Mouse (Mus musculus): ENCODE measurements around the gene Prpsap2.
"Not testable (repeated sequence)": the region's sequence is repeated elsewhere in the genome, so short reads cannot be mapped to it uniquely, and the experiment has no call there.

Prpsap2 gene

DNA sequence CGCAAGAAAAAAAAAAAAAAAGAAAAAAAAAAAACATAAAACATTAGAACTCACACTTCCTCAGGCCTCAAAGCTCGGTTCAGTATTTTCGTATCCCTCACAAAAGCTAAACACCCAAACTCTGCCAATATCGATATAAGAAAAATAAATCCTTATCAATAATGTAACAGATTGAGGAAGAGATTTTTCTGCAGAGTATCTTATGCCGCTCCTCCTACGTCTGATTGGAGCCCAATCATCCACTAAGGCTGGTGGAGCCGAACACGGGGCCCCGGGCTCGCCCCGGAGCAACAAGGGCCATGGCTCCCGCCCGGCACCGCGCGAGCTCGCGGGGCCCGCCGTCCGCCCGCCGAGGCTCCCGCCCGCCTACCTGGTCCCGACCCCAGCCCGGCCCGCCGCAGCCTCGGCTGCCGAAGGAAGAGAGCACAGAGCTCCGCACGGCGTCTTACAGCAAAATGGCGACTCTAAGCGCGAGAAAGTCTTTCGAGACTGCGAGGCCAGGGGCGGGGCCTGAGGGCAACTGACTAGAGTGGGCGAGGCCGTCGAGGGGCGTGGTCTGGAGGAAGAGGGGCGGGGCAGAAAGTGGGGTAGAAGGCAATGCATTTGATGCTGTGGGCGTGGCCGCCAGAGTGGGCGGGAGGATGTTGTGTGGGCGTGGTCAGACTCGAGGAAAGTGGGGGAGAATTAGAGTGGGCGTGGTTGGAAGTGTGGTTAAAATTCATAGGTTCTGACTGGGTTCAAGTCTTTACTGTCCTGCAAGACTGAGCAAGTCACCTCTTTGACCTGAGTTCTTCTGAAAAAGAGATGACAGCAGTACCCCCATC lies at the start of gene Prpsap2:
Gene Prpsap2, minus strand, starts transcription at position 505 of the 824 bp plus-strand sequence.
- DNase-seq: peak; percentile 98

DNA sequence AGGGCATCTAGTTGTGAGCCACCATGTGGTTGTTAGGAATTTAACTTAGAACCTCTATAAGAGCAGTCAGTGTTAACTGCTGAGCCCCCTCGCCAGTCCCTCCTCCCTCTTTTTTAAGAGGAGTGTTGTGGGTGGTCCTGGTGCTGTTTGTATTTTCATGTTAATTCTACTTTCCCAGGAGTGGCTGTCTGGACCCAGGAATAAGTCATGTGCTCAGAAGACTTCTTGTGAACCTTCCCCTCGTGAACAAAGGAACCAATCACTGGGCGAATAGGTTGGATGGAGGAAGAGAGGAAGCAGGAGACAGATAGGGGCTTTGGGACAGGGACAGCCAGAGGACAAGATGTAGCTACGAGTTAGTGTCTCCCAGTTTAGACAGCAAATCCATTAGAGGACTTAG lies 47.9 kb upstream of the Prpsap2 start:
- peak; percentile 4 for DNase-seq

DNA sequence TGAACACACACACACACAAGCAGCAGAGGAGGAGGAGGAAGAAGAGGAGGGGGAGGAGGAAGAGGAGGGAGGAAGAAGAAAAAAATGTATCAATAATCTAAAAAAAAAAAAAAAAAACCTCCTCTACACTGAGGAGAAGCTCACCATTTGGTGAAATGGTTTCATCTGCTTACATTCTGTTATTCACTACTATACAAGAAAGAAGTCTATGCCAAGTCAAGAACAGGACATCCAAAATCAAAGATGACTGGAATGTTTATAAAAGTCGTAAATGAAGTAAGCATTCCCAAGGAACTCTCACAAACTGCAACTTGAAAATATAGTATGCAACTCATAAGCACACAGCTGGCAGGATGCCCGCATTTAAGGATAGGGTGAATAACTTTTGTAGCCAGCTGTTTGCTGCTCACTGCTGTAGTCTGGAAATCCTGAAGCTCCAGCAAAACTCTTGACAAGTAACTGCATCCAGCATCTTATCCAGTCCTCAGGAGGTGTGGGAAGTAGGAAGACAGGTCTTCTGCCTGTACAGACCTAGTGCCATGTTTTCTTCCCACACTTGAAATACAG lies 46.7 kb upstream of the Prpsap2 start:
- DNase-seq: no peak

DNA sequence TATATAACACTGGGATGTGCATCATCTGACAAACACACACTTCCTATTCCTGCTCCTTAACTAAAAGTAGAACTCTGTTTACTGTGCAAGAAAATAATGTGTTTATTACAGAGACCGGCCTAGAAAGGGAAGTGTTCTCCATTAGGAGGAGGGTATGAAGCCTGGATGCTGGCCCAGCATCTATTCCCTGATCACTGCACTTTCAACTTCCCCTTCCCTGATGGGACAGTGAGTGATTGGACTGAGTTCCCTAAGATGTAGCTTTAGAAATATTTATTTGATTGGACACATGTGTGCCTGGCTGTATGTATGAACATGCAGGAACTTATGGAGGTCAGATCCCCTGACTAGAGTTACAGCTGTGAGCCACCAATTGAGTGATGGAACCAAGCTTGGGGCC lies 31.6 kb upstream of the Prpsap2 start:
- DNase-seq: no peak

DNA sequence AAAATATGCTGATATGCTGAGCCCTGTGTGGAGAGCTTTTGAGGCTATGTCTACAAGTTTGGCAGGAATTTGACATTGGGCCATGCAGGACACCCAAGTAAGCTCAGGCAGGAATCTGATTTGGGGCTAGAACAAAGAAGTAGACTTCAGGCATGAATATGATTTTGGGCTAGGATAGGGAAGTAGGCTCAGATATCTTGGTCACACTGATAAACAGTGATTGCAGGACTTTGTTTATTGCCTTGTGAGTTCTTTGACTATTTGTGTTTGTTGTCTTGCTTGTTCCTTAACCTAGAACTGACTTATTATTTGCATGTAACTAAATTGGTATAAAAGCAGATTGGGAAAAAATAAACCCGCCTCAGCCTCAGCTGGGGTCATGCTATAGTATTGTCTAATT lies 26.7 kb upstream of the Prpsap2 start:
- DNase-seq: no peak

DNA sequence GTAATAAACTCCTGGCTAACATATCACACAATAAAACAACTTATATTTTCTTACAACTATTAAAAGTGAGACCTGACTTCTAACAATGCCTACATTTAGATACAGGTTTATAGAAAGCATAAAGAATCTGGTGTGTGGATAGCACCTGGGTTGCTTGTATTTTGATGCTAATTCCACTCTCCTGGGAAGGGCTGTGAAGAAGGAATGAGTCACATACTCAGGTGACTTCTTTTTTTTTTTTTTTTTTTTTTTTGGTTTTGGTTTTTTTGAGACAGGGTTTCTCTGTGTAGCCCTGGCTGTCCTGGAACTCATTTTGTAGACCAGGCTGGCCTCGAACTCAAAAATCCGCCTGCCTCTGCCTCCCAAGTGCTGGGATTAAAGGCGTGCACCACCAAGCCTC lies 20.6 kb upstream of the Prpsap2 start:
- DNase-seq: not testable (repeated sequence)

DNA sequence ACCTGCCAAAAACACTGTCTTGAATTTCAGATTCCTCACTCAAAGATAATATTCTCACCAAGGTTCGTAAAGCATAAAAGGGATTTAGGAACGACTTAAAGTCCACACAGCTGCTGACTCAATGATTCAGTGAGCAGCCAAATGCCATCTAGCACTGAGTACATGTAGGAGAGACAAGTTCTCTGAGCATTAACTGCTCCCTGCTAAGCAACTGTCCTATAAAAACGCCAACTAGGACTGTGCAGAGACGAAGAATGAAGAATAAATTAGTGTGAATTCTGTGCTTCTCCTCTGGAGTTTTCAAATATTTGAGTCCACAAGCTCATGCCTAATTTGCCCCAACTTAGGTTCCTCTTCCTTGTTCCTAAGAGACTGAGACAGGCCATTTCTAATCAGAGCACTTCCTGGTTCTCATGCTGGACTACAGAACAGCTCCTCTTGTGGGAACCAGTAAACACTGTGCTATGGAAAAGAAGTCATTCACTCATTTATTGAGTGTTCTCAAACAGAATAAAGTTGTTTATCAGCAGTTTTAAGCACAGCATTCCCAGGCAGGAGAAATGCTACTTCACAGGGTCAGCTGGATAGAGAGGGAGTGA lies 12.8 kb upstream of the Prpsap2 start:
- DNase-seq: no peak

DNA sequence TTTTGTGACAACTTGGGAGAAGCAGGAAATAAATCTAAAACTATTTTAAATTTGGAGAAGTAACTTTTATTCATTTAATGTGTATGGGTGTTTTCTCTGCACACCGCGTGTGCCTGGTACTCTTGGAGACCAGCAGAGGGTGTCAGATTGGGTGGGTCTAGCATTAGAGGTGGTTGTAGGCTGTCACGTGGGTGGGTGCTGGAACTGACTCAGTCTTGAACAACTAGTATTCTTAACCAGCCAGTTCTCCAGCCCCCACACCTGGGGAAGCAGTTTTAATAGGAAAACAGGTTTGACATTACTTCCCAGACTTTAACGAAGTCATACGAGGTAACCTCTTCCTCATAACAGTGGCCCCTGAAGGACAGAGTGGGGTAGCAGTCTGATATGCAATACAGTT lies 1.4 kb downstream of the Prpsap2 start:
- DNase-seq: peak; percentile 22

DNA sequence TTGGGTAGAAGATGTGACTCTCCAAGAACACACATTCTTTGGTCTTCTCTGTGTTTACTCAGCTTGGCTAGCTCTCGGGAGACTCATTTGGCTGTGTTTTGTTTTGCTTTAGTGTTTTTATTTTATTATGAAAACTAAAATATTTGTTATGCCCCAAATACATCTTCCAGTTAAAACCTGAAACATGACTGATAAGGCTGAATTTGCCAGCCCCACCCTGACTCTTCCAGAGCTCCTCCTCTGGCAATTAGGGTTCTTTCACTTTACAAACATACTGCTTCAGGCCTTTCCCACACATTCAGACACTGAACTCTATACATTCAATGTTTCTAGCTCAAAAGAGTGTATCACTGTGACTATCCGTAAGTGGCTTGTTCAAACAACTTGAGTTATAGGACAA lies 4.7 kb downstream of the Prpsap2 start:
- DNase-seq: no peak

DNA sequence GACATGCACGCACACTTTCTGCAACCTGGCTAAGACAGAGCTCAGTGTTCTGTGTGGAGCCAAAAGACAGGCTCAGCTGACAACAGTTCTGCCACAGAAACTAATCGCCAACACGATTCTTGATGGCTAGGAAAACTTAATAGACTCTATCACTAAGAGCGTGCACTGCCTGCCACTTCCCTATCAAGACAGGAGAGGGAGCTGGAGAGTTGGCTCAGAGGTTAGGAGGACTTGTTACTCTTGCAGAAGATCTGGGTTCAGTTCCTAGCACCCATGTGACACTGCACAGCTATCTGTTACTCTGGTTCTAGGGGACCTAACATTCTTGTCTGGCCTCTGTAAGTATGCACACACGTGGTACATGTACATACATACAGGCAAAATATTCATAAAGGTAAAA lies 10.3 kb downstream of the Prpsap2 start:
- DNase-seq: peak; percentile 23

DNA sequence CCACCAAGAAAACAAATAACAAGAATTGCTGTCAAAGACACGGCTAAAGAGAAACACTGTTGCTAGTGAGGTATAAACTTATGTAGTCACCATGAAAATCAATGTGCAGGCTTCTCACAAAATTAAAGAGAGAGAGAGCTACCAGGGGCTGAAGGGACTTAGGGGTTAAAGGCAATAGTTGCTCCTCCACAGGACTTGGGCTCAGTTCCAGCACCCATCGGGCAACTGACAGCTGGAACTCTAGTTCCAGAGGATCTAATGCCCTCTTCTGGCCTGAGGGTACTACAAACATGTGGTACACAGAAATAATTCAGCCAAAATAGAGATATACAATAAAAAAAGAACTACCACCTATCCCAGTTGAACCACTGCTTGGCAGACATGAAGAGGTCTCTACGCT lies 14.7 kb downstream of the Prpsap2 start:
- DNase-seq: no peak

DNA sequence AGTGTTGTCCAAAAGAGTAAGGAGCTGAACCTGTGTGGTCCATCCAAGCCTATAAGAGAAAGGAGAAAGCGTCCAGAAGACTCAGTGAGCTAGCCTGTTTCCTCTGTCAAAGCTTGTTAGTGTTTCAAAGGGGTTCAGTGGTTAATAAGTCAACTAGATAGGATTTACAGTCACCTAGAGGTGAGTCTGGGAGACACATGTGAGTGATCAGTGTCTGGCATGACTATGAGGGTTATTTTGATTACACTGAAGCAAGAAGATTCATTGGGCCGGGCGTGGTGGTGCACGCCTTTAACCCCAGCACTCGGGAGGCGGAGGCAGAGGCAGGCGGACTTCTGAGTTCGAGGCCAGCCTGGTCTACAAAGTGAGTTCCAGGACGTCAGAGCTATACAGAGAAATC lies 16.1 kb downstream of the Prpsap2 start:
- DNase-seq: no peak

DNA sequence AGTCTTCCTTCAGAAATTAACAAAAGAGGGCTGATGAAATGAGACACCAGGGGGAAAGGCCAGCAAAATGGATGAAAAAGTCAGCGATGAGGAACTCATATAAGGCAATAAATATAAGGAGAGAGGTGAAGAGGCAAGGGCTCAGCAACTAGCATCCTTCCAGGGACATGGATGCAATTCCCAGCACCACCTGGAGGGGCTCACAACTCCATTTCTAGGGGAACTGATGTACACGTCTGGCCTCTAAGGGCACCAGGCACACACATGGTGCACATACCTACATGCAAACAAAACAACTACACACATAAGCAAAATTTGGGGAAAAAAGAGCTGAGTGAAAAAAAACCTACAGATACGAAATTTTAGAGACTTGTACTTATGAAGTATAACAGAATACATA lies 17.4 kb downstream of the Prpsap2 start:
- DNase-seq: no peak

DNA sequence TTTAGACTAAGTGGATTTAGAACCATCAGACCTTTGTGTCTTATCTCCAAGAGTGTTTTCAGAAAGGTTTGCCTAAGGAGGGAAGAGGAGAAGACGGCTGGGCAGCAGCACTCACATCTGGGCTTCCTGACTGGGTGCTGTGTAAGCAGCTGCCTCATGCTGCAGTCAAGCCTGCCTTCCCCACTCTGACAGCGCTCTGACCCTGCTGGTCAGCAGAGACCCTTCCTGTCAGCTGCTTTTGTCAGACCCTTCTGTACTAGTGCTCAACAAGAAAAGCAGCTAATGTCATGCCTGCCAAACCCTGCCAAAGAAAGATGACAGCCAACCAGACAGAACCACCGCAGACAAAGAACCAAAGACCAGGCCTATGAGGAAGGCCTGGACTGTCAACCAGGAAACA lies 18.1 kb downstream of the Prpsap2 start:
- no peak for DNase-seq

DNA sequence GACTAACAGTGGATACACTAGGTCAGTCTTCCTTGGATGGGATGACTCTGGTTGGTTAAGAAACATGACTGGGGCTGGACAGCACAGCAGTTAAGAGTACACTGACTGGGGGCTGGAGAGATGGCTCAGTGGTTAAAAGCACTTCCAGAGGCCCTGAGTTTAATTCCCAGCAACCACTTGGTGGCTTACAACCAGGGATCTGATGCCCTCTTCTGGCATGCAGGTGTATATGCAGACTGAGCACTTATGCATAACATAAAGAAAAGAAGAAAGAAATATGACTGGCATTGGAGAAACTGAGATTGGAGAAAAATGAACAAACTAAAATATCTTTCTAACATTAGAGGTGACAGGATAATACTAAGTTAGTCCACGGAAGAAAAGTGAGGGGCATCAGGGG lies 21.4 kb downstream of the Prpsap2 start:
- no peak for DNase-seq

DNA sequence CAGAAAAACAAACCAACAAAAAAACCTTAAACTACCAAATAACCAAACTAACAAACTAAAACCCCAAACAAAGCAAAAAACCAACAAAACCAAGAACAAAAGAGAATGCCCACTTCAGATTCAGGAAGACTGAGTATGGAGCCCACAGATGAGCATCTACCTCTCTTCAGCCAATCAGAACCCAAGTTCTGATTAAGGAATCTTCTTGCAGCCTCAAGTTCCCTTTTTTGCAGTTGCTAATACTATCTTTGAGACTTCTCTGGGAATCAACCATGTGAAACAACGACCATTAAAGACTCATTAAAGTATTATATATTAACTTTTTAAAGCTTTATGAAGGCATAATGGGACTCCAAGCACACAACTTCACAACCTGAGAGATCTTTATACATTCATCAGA lies 24.6 kb downstream of the Prpsap2 start:
- no peak for DNase-seq

DNA sequence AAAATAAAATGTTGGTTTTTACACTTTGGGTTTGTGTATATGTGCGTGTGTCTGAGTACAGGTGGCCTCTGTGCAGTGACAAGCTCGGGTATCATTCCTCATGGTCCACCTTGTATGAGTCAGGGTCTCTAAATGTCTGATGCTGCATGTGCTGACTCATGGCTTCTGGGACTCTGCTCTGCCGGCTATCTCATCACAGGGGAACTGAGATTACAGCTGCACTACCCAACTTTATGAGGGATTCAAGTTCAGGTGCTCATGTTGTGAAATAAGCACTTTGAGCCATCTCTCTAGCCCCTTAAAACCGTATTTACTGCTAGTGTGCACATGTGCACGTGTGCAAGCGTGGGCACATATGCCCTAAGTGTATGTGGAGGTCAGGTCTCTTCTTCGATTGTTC lies 29.2 kb downstream of the Prpsap2 start:
- DNase-seq: no peak

DNA sequence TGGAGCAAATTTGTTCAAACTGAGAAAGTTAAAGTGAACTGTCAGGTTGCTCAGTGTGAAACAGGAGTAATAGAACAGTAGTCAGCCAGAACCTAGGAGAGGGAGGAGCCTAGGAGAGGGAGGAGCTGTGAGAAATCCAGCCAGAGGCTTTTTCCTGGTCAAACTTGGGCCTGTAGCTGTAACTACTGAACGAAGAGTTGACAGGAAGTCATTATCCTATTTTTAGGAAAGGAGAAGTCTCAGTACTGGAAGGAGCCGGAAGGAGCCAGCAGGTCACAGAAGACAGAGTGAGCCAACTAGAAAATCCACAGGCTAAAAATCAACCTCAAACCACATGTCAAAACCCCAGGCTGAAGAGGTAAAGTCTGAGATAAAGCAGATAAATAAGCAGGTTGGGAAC lies 33.9 kb downstream of the Prpsap2 start:
- no peak for DNase-seq

DNA sequence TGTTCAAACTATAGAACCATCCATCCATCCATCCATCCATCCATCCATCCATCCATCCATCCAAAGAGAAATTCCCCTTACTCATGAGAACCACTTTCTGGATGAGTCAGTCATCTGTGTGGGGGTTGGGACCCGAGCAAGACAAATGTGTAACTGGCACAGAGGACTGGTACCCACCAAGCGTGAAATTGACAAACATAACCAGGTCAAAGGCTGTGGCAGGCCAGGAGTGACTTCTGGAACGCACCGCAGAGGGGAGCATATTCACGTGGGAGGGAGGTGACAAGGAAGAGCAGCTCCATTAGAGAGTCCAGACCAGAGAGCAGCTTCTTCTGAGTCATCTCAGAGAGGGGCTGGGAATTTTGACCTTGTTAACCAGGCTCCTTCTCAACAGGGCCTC lies 39.8 kb downstream of the Prpsap2 start:
- peak; percentile 27 for DNase-seq

DNA sequence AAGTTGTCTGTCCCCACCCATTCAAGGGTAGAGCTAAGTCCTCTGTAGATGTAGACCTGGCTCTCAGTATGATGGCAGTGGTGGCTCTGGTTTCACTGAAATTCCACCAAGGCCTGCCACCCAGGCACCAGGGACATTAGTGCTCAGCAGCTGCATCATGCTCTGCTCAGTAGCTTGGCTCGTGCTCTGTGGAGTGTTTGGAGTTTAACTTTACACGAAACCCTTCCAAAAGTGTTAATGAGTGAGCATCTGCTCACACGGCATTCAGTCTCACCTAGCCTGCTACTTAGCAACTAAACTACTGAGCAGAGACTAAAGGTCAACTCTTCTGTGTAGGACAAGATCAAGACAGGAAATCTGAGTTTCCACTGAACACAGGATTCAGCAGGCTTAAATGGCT lies 41.3 kb downstream of the Prpsap2 start, which contains the start of gene Slc5a10:
Gene Slc5a10, minus strand, starts transcription at position 191 of the 400 bp plus-strand sequence.
- no peak for DNase-seq

DNA sequence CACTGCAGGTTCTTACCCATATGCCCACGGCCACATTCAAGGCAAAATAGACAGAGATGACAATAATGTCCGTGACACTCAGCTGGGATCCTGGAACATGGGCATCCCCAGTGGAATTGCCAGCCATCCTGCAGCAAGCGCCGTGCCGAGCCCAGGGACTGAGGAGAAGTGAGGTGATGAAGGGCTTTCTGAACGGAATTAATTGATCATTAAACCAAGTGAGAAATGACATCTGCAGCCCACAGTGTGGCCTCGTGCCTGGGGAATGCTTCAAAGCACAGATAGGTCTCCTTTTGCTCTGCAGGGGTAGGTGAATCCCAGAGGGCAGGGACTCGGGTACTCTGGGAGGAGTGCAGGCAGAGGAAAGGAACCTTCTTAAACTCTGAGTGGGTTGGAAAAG lies 42.1 kb downstream of the Prpsap2 start:
- no peak for DNase-seq

DNA sequence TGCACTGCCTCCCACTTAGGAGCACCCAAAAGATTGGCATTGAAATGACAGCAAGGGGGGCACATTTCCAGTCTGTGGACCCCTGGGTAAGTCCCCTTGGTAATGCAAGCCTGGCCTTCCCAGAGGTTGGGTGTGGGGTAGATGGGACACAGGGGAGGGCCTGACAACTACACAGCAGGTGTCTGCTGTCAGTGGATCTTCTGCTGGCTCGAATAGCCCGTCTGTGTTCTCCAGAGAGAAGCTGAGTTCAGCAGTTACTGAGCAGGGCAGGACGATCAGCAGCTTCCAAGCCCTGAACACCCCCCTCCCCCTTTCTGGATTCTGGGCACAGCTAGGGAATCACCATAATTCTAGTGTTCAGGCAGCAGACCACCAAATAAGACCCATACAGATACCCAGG lies 42.5 kb downstream of the Prpsap2 start:
- no peak for DNase-seq

DNA sequence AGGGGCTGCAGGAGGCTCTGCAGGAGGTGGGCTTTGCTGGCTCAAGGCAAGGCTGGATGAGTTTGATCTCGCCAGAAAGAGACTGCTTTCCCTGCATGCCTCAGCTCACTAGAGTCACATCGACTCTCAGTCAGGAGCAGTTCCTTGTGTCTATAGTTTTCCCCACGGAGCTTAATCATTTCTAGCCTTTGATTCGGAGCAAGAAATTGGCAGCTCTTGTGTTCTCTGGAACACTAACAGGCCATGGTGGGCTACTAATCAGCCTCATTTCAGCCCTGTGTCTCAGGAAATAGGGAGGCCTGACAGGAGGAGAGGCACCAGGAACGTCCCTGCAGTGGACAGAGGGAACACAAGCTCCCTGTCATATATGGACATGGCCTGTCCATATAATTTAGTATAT lies 43.9 kb downstream of the Prpsap2 start:
- DNase-seq: no peak

DNA sequence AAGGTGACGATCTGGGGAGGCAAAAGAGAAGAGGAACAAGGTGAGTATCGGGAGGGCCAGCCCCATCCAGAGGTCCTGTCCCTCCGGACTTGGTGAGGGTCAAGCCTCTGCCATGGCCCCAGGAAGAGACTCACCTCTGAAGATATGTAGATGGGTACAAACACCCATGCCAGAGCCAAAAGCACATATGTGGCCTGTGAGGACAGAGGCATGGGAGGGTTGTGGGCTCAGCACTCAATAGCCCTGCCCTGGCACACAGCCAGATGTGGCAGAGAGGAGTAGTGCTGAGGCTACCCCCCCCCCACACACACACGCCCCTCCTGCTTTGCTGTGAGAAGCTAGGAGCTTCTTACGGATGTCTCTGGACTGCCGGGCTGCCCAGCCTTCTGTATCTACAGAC lies 46.8 kb downstream of the Prpsap2 start:
- DNase-seq: peak; percentile 20

Measured in retina, postnatal 1 day (tissue).